Mouse (Mus musculus): ENCODE data around the gene Gpc6.

Gene Gpc6

GRCm38 (mm10) chr14:117267823-117268601 is 342.9 kb downstream of the Gpc6 start:
- 38% methylated on average over 3 of the region's 3 CpGs for WGBS

DNA sequence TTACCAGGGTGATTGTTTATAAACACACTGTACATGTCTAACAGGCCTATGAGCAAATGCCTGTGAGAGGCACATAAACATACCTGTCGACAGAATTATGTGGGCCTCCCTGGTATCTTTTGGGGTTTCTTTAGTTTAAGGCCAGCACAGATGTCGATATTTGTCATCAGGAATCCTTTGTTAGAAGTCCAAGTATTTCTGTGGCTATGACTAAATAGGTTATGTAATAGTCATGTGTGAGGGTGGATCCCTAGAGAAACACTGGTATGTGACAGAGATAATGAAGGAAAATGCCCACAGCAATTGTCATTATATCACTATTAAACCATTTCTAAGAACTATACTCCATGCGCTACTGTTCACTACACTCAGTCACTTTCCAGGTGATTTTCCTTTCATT is 358.5 kb downstream of the Gpc6 start:
- 87% methylated on average over 3 of the region's 3 CpGs for WGBS

- WGBS: 84% methylated on average over 4 of the region's 4 CpGs
Measured at GRCm38 (mm10) chr14:117293746-117294145, 368.6 kb downstream of the Gpc6 start.

DNA sequence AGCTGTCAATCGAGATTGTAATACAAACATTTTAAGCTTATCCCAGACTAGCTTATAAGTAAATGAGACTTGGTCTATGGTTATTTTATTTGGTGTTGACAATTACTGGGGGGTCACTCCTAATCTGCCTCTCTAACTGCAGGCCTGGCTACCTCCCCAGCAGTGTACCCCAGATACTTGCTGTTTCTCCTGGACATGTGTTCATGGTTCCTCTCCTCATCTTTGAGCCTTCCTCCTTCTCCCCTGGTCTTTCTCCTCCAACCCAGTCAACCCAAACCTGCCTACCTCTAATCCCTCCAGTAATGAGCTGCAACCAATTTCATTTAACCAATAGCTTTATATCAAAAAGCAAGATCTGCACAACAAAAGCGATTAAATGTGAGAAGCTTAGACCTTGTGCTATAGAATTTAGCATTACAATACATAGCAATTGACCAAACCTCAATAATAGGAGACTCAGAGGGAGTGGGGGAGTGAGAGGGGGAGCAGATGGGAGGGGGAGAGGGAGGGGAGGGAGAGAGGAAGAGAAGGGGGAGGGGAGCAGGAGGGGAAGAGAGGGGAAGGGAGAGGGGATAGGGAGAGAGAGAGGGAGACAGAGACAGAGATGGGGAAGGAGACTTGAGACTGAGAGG is 371.2 kb downstream of the Gpc6 start:
- WGBS: 87% methylated on average over 2 of the region's 2 CpGs

DNA sequence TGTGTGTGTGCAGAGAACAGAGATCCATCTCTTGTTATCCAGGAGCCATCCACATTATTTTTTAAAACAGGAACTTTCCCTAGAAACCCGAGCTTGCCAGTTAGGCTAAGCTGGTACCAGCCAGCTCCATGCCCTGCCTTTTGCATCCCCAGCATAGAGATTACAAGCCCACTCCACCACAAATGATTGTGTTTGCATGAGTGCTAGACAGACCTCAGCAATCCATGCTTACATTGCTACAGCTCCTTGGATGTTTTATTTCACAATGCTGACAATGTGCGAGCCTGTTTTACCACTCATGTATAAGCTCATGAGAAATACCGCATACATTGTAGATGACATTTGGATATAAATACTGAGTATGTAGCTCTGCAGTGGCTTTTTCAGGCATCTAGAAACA is 375.9 kb downstream of the Gpc6 start:
- 56% methylated on average over 3 of the region's 3 CpGs for WGBS

DNA sequence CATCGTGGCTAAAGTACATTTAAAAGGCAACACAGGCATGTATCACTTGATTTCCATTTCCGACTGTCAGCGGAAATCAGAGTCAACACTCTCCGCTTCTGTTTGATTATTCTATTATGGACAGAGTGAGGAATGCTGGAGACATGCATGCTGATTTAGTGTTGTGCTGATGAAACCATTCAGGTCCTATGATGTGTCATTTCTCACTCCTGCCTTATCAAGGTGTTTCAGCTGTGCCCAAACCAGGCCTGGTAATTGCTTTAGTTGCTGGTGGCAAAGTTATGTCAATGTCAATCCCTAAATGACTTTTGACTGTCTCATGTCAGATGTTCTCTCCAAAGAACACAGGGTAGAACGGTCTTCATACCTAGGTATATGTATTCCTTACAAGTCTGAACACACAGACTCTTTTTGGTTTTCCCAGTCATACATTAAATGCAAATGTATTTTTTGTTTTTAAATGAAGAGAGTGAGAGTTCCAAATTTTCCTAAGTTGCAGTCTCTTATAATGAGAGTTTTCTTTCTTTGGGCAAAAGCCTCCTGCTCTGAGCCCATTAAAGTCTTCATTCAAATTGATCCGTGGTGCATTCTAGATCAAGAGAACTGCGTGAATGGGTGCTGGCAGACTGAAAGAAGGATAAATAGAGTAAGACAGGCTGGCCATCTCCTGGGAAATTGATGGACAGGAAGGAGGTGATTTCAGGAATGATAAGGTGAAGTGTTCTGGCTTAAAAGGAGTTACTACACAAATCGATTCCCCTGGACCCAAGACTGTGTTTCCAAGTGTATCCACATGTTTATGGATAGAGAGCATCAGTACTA is 379.0 kb downstream of the Gpc6 start:
- WGBS: 80% methylated on average over 8 of the region's 8 CpGs

DNA sequence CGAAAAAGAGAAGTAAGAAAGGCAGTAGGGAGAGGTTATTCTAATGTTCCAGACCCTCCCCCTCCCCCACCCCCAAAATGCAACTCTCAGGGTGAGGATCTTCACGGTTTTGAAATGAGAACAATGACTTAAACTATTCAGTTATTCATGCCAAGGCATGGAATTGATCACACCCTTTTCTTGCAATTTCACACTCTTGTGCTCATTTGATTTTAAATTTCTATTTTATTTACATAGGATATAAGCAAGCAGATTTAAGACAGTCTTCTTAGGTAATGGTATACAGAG is 379.6 kb downstream of the Gpc6 start:
- 66% methylated on average over 2 of the region's 2 CpGs for WGBS

- WGBS: 87% methylated on average over 3 of the region's 3 CpGs
Measured at GRCm38 (mm10) chr14:117309997-117310520, 384.9 kb downstream of the Gpc6 start.

- WGBS: 84% methylated on average over 2 of the region's 2 CpGs
Measured at GRCm38 (mm10) chr14:117324214-117324613, 399.1 kb downstream of the Gpc6 start.

GRCm38 (mm10) chr14:117332256-117332655 is 407.1 kb downstream of the Gpc6 start:
- 88% methylated on average over 1 of the region's 1 CpGs for WGBS

GRCm38 (mm10) chr14:117337271-117337670 is 412.2 kb downstream of the Gpc6 start:
- 69% methylated on average over 1 of the region's 1 CpGs for WGBS

GRCm38 (mm10) chr14:117340549-117340948 is 415.4 kb downstream of the Gpc6 start:
- 93% methylated on average over 4 of the region's 4 CpGs for WGBS

DNA sequence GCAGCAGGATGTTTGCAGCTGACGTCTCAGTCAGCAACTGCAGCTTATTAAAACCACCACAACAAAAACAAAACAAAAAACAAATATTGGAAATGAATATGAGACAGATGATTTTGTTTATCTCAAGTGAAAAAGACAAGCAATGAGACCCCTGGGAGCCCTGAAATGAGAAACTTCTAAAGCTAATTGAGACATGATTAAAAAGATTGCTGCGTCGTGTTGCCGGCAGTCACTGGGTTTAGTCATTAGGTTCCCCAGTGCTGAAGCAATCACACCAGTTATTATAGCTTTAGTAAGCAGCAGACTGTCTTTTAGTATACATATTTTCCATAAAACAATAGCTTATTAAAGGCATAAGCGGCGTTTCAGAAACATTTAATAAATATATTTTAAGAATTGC is 419.4 kb downstream of the Gpc6 start:
- 88% methylated on average over 6 of the region's 6 CpGs for WGBS

GRCm38 (mm10) chr14:117346372-117346885 is 421.3 kb downstream of the Gpc6 start:
- WGBS: 81% methylated on average over 6 of the region's 6 CpGs

DNA sequence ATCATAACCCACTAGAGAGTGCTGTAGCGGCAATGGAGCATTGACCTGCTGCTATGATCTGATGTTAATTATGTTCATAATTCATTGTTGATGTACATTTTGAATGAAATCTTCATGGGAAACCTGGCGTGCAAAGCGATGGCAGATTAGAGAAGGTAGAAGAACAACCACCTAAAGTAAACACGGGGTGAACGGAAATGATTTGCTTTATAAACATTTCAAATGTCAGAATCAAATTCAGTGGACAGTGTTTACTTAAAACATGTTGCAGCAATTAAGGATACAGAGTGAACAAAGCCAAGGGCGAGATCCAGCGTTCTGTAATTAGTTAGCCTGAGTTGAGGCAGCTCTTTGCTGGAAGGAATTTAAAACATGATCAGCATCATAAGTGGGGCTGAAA is 426.2 kb downstream of the Gpc6 start:
- 78% methylated on average over 7 of the region's 7 CpGs for WGBS

GRCm38 (mm10) chr14:117361155-117361964 is 436.2 kb downstream of the Gpc6 start:
- 84% methylated on average over 9 of the region's 9 CpGs for WGBS

GRCm38 (mm10) chr14:117361965-117362309 is 436.8 kb downstream of the Gpc6 start:
- WGBS: 90% methylated on average over 2 of the region's 2 CpGs

GRCm38 (mm10) chr14:117369331-117369866 is 444.3 kb downstream of the Gpc6 start:
- WGBS: 52% methylated on average over 18 of the region's 18 CpGs

GRCm38 (mm10) chr14:117376822-117377376 is 451.8 kb downstream of the Gpc6 start:
- 67% methylated on average over 4 of the region's 4 CpGs for WGBS

GRCm38 (mm10) chr14:117379979-117380378 is 454.9 kb downstream of the Gpc6 start:
- 73% methylated on average over 6 of the region's 6 CpGs for WGBS

DNA sequence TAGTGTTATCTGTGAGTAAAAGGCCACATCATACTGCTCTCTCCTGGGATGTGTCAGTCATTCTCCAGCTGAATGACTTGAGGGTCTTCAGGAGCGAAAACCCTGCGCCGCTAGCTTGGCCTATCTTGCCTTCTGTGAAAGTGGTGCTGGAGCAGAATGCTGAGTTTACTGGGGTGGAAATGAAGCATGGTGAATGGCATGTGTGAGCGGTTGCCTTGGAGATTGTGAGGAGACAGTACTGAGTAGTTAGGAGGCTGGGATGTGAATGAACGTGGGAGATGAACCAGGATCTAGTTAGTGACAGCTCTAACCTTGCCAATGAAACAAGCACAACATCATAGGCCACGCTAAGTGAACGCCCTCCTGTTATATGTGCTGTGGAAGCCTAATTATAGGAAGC is 458.1 kb downstream of the Gpc6 start:
- 68% methylated on average over 7 of the region's 7 CpGs for WGBS
